Mouse (Mus musculus) megakaryocyte, embryonic 14.5 days (primary cell): ENCODE measurements around the gene Slc19a2. TPM values are rescaled to one million over a fixed set of nuclear protein-coding genes. Genes with fewer than 3 reads are reported as not detected.
A peak's percentile ranks its signal among the peaks of the same experiment; 100 is the strongest.

Experiments used
- H3K27me3 ChIP-seq: replicated peaks from 2 replicates; pipeline ENCODE3; 2012; ENCODE audit warnings: inconsistent platforms
- H3K36me3 ChIP-seq: replicated peaks from 2 replicates; pipeline ENCODE3; 2012; ENCODE audit warnings: low read length, inconsistent platforms, mixed read lengths
- H3K4me1 ChIP-seq: 2 replicates; pipeline ENCODE4 v1.6.1; 2012; ENCODE audit warnings: inconsistent platforms
- H3K4me3 ChIP-seq: replicated peaks from 2 replicates; pipeline ENCODE3; 2012; ENCODE audit warnings: moderate library complexity, mild to moderate bottlenecking, inconsistent platforms
- H3K9me3 ChIP-seq: 2 replicates; pipeline ENCODE4 v1.6.1; 2012; ENCODE audit warnings: inconsistent platforms
- FLI1 ChIP-seq: IDR thresholded peaks from 2 replicates; pipeline ENCODE4 v1.6.1; 2012; ENCODE audit warnings: low read length, inconsistent platforms, mixed read lengths
- GATA1 ChIP-seq: IDR thresholded peaks from 3 replicates; pipeline ENCODE4 v1.6.1; 2012; ENCODE audit warnings: mixed read lengths, low read length, inconsistent platforms, borderline replicate concordance
- polyA plus RNA-seq: library from polyadenylated mRNA; stranded (reverse); fragments of >175 nt; gene quantifications from 2 replicates; pipeline ENCODE4 v1.2.3, GENCODE M21; 2012; ENCODE audit warnings: low replicate concordance; ENCODE audit not compliant: insufficient read depth

Slc19a2 gene
- polyA plus RNA-seq, 1 experiment: 7.3 TPM

DNA sequence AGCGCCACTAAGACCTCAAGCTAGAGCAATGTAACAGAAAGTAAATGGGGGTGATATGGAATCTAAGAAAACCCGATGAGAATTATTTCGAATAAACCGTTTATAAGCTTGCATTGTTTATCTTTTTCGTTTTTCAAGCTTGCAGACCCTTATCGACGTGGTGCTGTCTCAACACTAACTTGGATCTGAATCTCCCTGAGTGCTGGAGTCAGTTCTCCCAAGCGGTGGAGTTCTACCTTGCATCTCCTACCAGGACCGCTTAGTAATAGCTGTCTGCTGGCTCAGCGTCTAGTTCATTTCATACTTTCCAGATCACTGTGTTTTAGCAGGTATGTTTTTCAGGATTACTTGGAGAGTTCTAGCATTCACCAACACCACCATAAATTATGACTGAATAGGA, 59.1 kb downstream of the Slc19a2 start:
- Histone ChIP-seq H3K4me1 (peaks cover 30% of the 10 kb centered on the region), H3K36me3 (peaks cover 43% of the 10 kb centered on the region), H3K9me3 (no peaks in the 10 kb centered on the region), H3K4me3 (peak overlapping the region; percentile 96), H3K27me3 (no peaks in the 10 kb centered on the region)
- TF ChIP-seq GATA1 (no peak), FLI1 (no peak)

DNA sequence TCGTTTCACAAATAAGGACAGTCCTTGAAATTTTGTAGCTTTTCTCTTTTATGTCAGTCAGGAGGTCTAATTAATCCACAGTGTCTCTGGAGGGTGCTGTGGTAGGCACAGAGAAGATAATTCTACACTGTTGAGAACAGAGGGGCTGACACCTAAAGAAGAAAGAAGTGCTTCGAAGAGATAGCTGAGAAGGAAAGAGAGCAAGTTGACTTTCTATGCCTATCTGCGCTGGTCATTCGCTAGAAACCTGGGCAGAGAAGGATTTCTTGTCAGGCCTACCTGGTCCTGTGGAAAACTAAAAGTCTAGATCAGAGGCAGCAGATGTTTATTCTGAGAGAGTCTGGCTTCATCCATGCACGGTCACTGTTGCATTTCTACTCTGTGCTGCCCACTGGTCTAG, 65.2 kb downstream of the Slc19a2 start:
- Histone ChIP-seq H3K27me3 (no peaks in the 10 kb centered on the region), H3K9me3 (no peaks in the 10 kb centered on the region), H3K4me3 (no peak overlapping the region), H3K4me1 (peaks cover 5% of the 10 kb centered on the region), H3K36me3 (peaks cover 31% of the 10 kb centered on the region)
- no peak for TF ChIP-seq GATA1
- TF ChIP-seq FLI1: no peak

Other genes starting within 250 kb of the Slc19a2 start
- gene Sele, start 200.8 kb upstream of the Slc19a2 start, polyA plus RNA-seq: not detected in 2 replicates
- gene Sell, start 187.1 kb upstream of the Slc19a2 start, polyA plus RNA-seq: 1.9 TPM in 1 of 2 replicates, not detected in the other
- 197 and 302 TPM in 2 replicates for gene Selp, start 133.8 kb upstream of the Slc19a2 start, polyA plus RNA-seq
- 2.2 and 15.1 TPM in 2 replicates for gene F5, start 97.2 kb upstream of the Slc19a2 start, polyA plus RNA-seq
- gene Ccdc181, start 26.5 kb downstream of the Slc19a2 start, polyA plus RNA-seq: 3.5 TPM in 1 of 2 replicates, not detected in the other
- gene Nme7, start 55.1 kb downstream of the Slc19a2 start, polyA plus RNA-seq: 0.86 and 5.1 TPM in 2 replicates
- gene Blzf1, start 58.4 kb downstream of the Slc19a2 start, polyA plus RNA-seq: 2.1 TPM in 1 of 2 replicates, not detected in the other
- gene Atp1b1, start 209.3 kb downstream of the Slc19a2 start, polyA plus RNA-seq: 1.8 TPM in 1 of 2 replicates, not detected in the other